Mouse (Mus musculus): ENCODE measurements at regions not wholly inside any gene's neighbourhood (a gene's known extent, or its start where the extent isn't known, plus 50 kb on each side); places are given as distances from the start of the nearest gene placed in this dataset.

- TF ChIP-seq CTCF (IDR thresholded peaks at IDR 0.05; ENCODE audit: low read depth), result no peak
- TF ChIP-seq EP300 (IDR thresholded peaks at IDR 0.05; ENCODE audit: low read depth), result no peak
These were observed 52.6 kb upstream of the Parp11 start for GRCm38 (mm10) chr6:127393907-127394600.

Data from heart, postnatal 0 days (tissue).